Mouse (Mus musculus): ENCODE measurements around the gene Tbc1d8.

DNA sequence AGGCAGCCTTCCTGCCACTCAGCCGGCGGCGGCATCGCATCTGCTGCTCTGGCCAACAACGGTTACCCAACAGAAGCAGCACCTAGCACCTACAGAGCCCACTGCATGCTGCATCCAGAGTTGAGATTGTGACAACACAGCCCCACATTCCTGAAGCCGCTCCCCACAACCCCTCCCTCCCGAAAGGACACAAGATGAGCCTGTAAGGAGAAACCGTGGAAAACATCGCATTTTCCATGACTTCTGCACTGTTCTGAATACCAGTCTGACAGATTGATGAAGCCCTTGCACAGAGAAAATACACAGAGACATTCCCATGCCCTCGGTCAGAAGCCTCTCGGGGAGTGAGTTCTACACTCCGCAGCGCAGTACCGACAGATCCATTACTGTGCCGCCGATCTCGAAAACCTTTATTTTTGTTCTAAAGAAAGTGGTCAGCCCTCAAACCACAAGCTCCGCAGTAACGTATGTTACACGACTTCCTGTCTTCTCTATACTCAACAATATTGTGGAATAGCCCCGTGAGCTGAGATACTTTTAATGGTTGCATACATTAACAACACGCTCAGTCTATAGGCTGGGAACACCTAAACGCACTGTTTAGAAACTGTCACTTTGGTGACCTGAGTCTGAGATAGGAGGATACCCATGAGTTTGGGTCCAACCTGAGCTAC lies 23.1 kb downstream of the Tbc1d8 start:
- TF ChIP-seq CTCF (IDR thresholded peaks at IDR 0.05; ENCODE audit: borderline replicate concordance, control insufficient read depth, extremely low read depth, insufficient read depth, low read length, poor library complexity) = no peak
- no peak for TF ChIP-seq POLR2A (IDR thresholded peaks at IDR 0.05; ENCODE audit: control insufficient read depth, extremely low read depth, insufficient read depth, low read length, poor library complexity)

Data from thymus, adult 2 months (tissue).